Mouse (Mus musculus) ES-E14 (cell line): ENCODE data around the gene Zfp57. TPM values are rescaled to one million over a fixed set of nuclear protein-coding genes. Genes with fewer than 3 reads are reported as not detected.

Experiments
- DNase-seq: peaks from one replicate; pipeline ENCODE4 v3.0.0-alpha.2; 2013; ENCODE audit warnings: low read depth, low spot score
- H3K27ac ChIP-seq: 2 replicates; pipeline ENCODE4 v1.5.1; 2012; ENCODE audit warnings: low read depth, mild to moderate bottlenecking, low read length, moderate library complexity, mixed read lengths; ENCODE audit not compliant: poor library complexity, insufficient read depth, severe bottlenecking
- H3K36me3 ChIP-seq: 2 replicates; pipeline ENCODE4 v1.6.1; 2012; ENCODE audit warnings: mild to moderate bottlenecking, low read length, moderate library complexity, mixed read lengths; ENCODE audit not compliant: control insufficient read depth, poor library complexity, insufficient read depth, severe bottlenecking
- H3K4me1 ChIP-seq, 2 experiments: fragments of 150-350 bp in 1 of 2; sonication (generic) in 1 of 2; 2 replicates each; pipeline ENCODE4 v1.6.1; 2012; ENCODE audit warnings: low read length in 2 of 2, mild to moderate bottlenecking in 1 of 2, mixed read lengths in 1 of 2; ENCODE audit not compliant: control insufficient read depth in 2 of 2, insufficient read depth in 2 of 2, poor library complexity in 1 of 2
- H3K4me3 ChIP-seq, 2 experiments: fragments of 150-350 bp in 1 of 2; sonication (generic) in 1 of 2; 2 replicates each; pipeline ENCODE4 v1.5.1; 2012; ENCODE audit warnings: low read length in 2 of 2, low read depth in 1 of 2, mild to moderate bottlenecking in 1 of 2, mixed read lengths in 1 of 2; ENCODE audit not compliant: insufficient read depth in 1 of 2, poor library complexity in 1 of 2, severe bottlenecking in 1 of 2
- H3K9ac ChIP-seq: 2 replicates; pipeline ENCODE4 v1.6.1; 2012; ENCODE audit warnings: low read depth, mild to moderate bottlenecking, low read length, mixed read lengths; ENCODE audit not compliant: poor library complexity, insufficient read depth, severe bottlenecking
- H3K9me3 ChIP-seq: fragments of 150-350 bp; sonication (generic); 2 replicates; pipeline ENCODE4 v1.6.1; 2012; ENCODE audit warnings: low read depth, mild to moderate bottlenecking, low read length; ENCODE audit not compliant: control insufficient read depth, insufficient read depth
- CHD2 ChIP-seq: IDR thresholded peaks from 2 replicates; pipeline ENCODE4 v1.6.1; 2014; ENCODE audit warnings: mild to moderate bottlenecking, low read depth, low read length, inconsistent platforms
- HCFC1 ChIP-seq: IDR thresholded peaks from 2 replicates; pipeline ENCODE4 v1.6.1; 2012; ENCODE audit warnings: low read length, inconsistent platforms, borderline replicate concordance; ENCODE audit not compliant: insufficient read depth
- MAFK ChIP-seq: IDR thresholded peaks from 2 replicates; pipeline ENCODE4 v1.6.1; 2014; ENCODE audit warnings: mild to moderate bottlenecking, low read depth, low read length, inconsistent platforms; ENCODE audit not compliant: insufficient read depth
- ZC3H11A ChIP-seq: IDR thresholded peaks from 2 replicates; pipeline ENCODE4 v1.6.1; 2012; ENCODE audit warnings: low read depth, mild to moderate bottlenecking, inconsistent platforms, low read length, borderline replicate concordance
- ZNF384 ChIP-seq: IDR thresholded peaks from 2 replicates; pipeline ENCODE4 v1.6.1; 2012; ENCODE audit warnings: low read depth, low read length, inconsistent platforms
- in situ Hi-C, 2 experiments: fragments of 600-800 bp; cut with MboI; formaldehyde crosslinking; loops; one replicate each; pipeline ENCODE4 v1.15.1; 2025; ENCODE audit warnings: low sequenced_read_pairs in 2 of 2, inconsistent platforms in 1 of 2; ENCODE audit not compliant: unreplicated experiment in 2 of 2
- total RNA-seq: library from RNA; depleted of rRNA; stranded (reverse); fragments of 300-350 nt; gene quantifications from 2 replicates; pipeline ENCODE4 v1.2.3, GENCODE M21; 2012

The Zfp57 gene
- total RNA-seq, 1 experiment = 360 TPM

DNA sequence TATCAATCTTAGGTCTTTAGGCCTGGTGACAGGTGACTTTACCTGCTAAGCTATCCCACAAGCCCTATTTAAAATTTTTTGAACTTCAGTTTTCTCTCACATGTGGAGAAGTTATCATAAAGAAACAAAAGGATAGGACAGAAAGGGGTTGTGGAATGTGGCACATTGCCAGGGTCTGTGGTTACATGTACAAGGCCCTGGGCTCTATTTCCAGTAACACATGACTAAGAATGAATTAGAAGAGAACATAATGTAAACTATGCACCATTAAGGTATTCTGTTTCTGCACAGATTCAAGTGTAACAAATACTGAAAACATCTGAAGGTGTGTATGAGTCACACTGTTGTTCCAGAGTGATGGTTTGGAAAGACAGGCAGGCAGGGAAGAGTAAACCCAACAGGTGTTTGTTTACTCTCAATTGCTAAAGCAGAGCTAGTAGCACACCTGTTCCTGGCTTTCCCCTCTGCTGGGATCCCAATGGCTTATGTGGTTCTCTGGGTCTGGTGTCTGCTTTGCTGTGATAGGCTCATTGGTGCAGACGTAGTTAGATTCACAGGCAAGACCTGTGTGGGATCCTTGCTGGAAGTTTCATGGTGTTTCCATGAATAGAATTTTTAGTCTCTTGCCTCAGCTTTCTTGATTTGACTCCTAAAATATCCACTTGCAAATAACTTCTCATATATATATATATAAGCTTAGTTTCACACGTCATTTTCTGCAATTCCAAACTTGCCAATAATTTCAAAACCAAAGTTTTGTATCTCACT lies 38.3 kb downstream of the Zfp57 start:
- H3K27ac ChIP-seq = no peak overlapping the region
- H3K36me3 ChIP-seq = no peaks in the 10 kb centered on the region
- no peaks in the 10 kb centered on the region for H3K9me3 ChIP-seq
- H3K4me1 ChIP-seq = no peaks in the 10 kb centered on the region
- TF ChIP-seq HCFC1 = no peak
- TF ChIP-seq ZC3H11A = no peak
- TF ChIP-seq MAFK = no peak
- no peak for TF ChIP-seq CHD2
- TF ChIP-seq ZNF384 = no peak
- in situ Hi-C loops = no loop called here
- no peak overlapping the region for H3K4me3 ChIP-seq
- H3K9ac ChIP-seq = no peak overlapping the region
- DNase-seq = no peak

DNA sequence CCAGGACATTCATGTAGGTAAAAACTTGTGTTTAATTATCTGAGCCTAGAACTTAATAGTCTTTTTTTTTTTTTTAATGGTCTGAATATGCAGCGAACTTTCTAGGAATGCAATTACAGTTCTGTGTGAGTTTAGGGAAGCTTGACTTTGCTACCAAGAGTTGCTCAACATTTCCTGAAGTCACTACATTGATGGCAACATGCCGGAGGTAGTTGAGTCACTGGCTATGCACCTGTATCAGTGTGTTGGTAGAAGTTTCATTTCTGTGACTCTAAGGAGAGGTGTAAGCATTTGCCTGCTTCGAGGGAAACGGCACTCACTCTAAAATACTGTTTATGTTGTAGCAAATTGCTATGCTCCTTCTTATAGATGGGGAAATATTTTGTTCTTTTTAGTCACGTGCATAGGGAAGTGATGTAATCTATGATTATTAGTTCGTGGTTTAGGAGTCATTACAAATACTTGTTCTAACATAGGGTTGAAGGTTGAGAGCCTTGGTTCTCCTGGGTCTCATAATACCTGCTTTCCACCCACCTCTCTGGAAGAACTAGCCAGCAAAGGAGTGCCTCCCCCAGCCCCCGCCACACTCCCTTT lies 43.8 kb downstream of the Zfp57 start:
- no peaks in the 10 kb centered on the region for H3K9me3 ChIP-seq
- peaks cover 2 to 9% of the 10 kb centered on the region in 2 experiments; a peak in 2 of 4 replicates for H3K4me1 ChIP-seq
- H3K9ac ChIP-seq = peak overlapping the region; percentile 74; the same call in 1 of the 2 replicates
- H3K27ac ChIP-seq = peak overlapping the region; percentile 76; the same call in 1 of the 2 replicates
- no peak for DNase-seq
- H3K4me3 ChIP-seq = peak overlapping the region; percentile 92 to 97; a peak in 3 of 4 replicates
- in situ Hi-C loops = no loop called here
- no peak for TF ChIP-seq CHD2
- TF ChIP-seq MAFK = no peak
- TF ChIP-seq ZNF384 = no peak
- no peak for TF ChIP-seq ZC3H11A
- no peak for TF ChIP-seq HCFC1
- H3K36me3 ChIP-seq = peaks cover 6% of the 10 kb centered on the region

GRCm38 (mm10) chr17:37045611-37046311 lies 44.8 kb downstream of the Zfp57 start, which contains the start of gene Gabbr1:
Gabbr1 (plus strand) TSS chr17:37045966.
- in situ Hi-C loops = no loop called here
- Histone ChIP-seq H3K4me3 (peak within 1 kb of the TSS; percentile 92 to 97), H3K9me3 (no peaks in the 10 kb centered on the region), H3K4me1 (peaks cover 2 to 9% of the 10 kb centered on the region in 2 experiments; a peak in 2 of 4 replicates), H3K9ac (peak within 1 kb of the TSS; percentile 93), H3K27ac (peak within 1 kb of the TSS; percentile 90), H3K36me3 (peaks cover 7% of the 10 kb centered on the region)
- DNase-seq = peak; percentile 90
- no peak for TF ChIP-seq ZC3H11A
- no peak for TF ChIP-seq CHD2
- no peak for TF ChIP-seq MAFK
- no peak for TF ChIP-seq HCFC1
- no peak for TF ChIP-seq ZNF384

DNA sequence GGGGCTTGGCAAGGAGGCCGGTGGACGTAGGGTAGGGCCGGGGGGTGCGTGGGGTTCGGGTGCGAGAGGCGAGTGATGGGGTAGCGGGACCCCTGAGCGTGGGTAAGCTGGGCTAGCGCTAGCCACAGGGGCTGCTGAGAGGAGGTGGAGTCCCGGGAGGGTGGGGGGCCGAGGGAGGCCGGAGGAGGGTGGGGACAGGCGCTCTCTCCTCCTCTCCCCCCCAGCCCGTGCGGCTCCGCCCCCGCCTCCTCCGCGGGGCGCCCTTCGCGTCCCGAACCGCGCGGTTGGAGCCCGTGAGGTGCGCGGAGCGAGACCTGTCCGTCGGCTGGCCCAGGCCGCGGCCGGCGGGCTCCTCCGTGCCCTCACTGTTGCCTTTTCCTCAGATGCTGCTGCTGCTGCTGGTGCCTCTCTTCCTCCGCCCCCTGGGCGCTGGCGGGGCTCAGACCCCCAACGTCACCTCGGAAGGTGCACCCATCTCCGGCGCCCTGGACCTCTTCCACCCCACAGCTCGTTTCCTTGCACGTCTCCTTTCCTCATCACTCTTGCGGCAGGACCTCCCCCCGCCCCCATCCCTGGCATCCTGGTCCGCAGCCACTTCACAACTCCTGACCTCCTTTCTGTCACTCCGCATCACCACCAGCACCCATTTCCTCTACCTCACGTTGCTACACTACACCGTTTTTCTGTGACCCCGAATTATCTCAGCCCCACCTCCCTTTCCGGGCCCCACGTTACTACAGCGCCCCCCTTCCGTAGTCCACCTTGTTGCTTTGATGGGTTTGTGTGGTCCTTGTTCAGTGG lies 45.5 kb downstream of the Zfp57 start:
- TF ChIP-seq ZNF384 = no peak
- no peak for TF ChIP-seq CHD2
- no peak for TF ChIP-seq MAFK
- no peak for TF ChIP-seq ZC3H11A
- no peak for TF ChIP-seq HCFC1
- no peaks in the 10 kb centered on the region for H3K9me3 ChIP-seq
- H3K27ac ChIP-seq = peak overlapping the region; percentile 90
- H3K9ac ChIP-seq = peak overlapping the region; percentile 93
- peaks cover 12% of the 10 kb centered on the region for H3K36me3 ChIP-seq
- H3K4me1 ChIP-seq = peaks cover 5 to 9% of the 10 kb centered on the region in 2 experiments; a peak in 2 of 4 replicates
- in situ Hi-C loops = no loop called here
- DNase-seq = no peak
- peak overlapping the region; percentile 92 to 97 for H3K4me3 ChIP-seq
